Mouse (Mus musculus): ENCODE measurements around the gene Zbtb14. TPM values are rescaled to one million over a fixed set of nuclear protein-coding genes. Genes with fewer than 3 reads are reported as not detected.

Zbtb14 gene
- 32.9 and 33.3 TPM in 2 replicates for polyA plus RNA-seq (2015; fragmentation: Nextera tagmentation; extraction: Ambion mirVana)

GRCm38 (mm10) chr17:69382511-69383100, at the start of gene Zbtb14:
Zbtb14 (plus strand) TSS chr17:69383050.
- WGBS, result under 1% methylated on average over 37 of the region's 72 CpGs
- H3K4me2 ChIP-seq, result peak within 1 kb of the TSS; percentile 85
- H3K27ac ChIP-seq, result peak within 1 kb of the TSS; percentile 100
- peaks cover 9% of the 10 kb centered on the region for H3K36me3 ChIP-seq
- peak within 1 kb of the TSS; percentile 90 for H3K9ac ChIP-seq
- peaks cover 19% of the 10 kb centered on the region for H3K4me1 ChIP-seq (replicated peaks)
- peak within 1 kb of the TSS; percentile 81 for H3K4me3 ChIP-seq
- no peaks in the 10 kb centered on the region for H3K27me3 ChIP-seq
- H3K9me3 ChIP-seq, result no peaks in the 10 kb centered on the region
- ATAC-seq (ENCODE audit: low FRiP score), result peak; percentile 91

- ATAC-seq (ENCODE audit: low FRiP score), result no peak
- 81% methylated on average over 7 of the region's 7 CpGs for WGBS
These were observed 36.8 kb upstream of the Zbtb14 start for GRCm38 (mm10) chr17:69346056-69346455.

DNA sequence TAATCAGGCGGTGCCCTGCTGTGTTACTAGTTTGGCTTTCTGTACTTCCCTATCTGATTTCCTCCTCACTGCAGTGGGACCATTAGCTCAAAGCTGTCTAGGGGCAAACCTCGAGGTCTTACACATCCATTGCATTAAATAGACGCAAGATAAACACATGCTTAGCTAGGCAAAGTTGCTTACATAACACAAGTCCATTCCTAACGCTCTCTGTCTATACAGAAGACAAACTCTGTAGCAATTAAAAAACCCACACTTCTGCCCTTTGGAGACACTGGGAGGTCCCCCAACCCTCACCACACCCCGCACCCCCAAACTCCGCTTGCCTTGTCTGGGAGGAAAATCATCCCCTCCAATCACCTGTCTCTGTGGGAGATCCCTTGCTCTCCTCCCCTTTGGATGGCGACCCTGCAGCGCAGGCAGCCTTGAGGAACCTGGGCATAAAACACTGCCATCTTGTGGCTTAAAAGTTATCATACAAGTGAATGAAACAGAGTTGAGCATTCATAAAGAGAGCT, 33.8 kb upstream of the Zbtb14 start:
- Histone ChIP-seq H3K27me3 (no peaks in the 10 kb centered on the region), H3K36me3 (no peaks in the 10 kb centered on the region), H3K4me3 (no peak overlapping the region), H3K4me1 (replicated peaks) (no peaks in the 10 kb centered on the region), H3K9me3 (no peaks in the 10 kb centered on the region), H3K9ac (no peak overlapping the region), H3K4me2 (0 out of 2 replicates have a peak overlapping the region, but pooled peaks have one; percentile 23), H3K27ac (no peak overlapping the region)
- 30% methylated on average over 8 of the region's 8 CpGs for WGBS
- peak; percentile 78; the same call in 1 of the 2 replicates for ATAC-seq (ENCODE audit: low FRiP score)

More at GRCm38 (mm10) chr17:69346056-69346455, 36.8 kb upstream of the Zbtb14 start:
- Histone ChIP-seq H3K27me3 (no peaks in the 10 kb centered on the region), H3K9ac (no peak overlapping the region), H3K4me3 (no peak overlapping the region), H3K4me2 (no peak overlapping the region), H3K9me3 (no peaks in the 10 kb centered on the region), H3K27ac (no peak overlapping the region), H3K4me1 (replicated peaks) (no peaks in the 10 kb centered on the region), H3K36me3 (no peaks in the 10 kb centered on the region)

DNA sequence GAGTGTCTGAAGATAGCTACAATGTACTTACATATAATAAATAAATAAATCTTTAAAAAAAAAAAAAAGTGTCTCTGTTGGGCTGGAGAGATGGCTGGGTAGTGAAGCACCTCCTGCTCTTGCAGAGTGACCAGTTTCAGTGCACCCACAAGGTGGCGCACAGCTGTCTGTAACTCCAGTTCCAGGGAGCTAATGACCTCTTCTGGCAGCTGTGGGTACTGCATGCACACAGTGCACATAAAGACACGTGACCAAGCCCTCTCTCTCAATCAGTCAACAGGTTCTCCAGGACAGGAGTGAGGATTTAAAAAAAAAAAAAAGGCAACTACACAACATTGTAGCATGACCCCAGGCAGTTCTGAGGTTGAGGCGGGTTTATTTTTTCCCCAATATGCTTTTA, 17.8 kb upstream of the Zbtb14 start:
- H3K27me3 ChIP-seq, result no peaks in the 10 kb centered on the region
- H3K9me3 ChIP-seq, result no peaks in the 10 kb centered on the region
- H3K4me2 ChIP-seq, result no peak overlapping the region
- H3K36me3 ChIP-seq, result no peaks in the 10 kb centered on the region
- no peak for ATAC-seq (ENCODE audit: low FRiP score)
- no peak overlapping the region for H3K9ac ChIP-seq
- no peak overlapping the region for H3K27ac ChIP-seq
- H3K4me1 ChIP-seq (replicated peaks), result no peaks in the 10 kb centered on the region
- H3K4me3 ChIP-seq, result no peak overlapping the region
- WGBS, result 89% methylated on average over 3 of the region's 3 CpGs

DNA sequence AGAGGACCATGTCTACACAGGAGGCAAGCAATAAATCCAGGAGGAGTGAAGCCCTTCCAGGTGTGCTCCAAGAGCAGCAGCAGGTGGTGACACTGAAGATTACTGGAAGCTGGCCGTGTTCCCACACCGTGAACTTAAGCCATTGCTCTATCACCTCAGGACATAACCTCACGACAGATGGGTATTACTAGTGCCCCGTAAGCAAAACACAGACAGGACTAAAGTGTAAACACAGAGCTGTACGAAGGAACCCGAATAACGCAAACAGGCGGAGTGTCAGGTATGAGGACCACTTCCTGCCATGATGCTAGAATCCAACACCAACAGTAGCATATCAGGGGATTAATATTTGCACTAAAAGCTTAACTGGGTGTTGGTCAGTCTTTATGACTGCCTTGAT, 2.0 kb upstream of the Zbtb14 start:
- no peaks in the 10 kb centered on the region for H3K9me3 ChIP-seq
- H3K4me2 ChIP-seq, result no peak overlapping the region
- no peak overlapping the region for H3K9ac ChIP-seq
- H3K27me3 ChIP-seq, result no peaks in the 10 kb centered on the region
- no peak overlapping the region for H3K27ac ChIP-seq
- peaks cover 19% of the 10 kb centered on the region for H3K4me1 ChIP-seq (replicated peaks)
- ATAC-seq (ENCODE audit: low FRiP score), result no peak
- H3K4me3 ChIP-seq, result no peak overlapping the region
- no peaks in the 10 kb centered on the region for H3K36me3 ChIP-seq
- 93% methylated on average over 8 of the region's 8 CpGs for WGBS

DNA sequence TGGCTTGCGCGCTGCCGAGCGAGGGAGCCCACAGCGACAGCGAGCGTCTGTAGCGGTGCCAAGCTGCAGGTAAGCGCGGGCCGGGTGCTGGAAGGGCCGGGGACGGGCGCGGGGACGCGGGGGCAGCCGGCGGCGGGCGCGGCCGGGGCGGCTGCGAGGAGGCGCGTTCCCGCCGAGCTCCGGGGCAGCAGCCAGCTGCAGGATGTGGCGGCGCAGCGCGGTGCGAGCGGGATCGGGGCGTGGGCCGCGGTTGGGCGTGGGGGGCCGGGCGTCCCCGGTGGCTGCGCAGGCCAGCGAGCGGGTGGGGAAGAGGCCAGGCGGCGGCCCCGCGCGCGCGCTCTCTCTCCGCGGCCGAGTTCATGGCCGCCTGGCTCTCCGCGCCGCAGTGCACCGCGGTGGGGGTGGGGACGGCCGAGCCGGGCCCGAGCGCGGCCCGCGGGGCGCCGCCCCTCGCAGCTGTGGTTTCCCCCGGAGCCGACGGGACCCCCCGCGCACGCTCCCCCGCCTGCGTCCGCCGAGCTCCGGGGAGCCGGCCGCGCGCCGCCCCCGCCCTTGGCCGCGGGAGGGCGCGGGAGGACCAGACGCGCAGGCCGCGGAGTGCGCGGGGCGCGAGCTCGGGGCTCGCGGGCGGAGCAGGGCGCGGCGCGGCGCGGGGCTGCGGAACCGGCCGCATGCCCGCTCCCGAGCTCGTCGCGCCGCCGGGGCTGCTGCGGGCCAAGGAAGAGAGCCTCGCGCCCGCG, 521 bp downstream of the Zbtb14 start:
- peak; percentile 76 for ATAC-seq (ENCODE audit: low FRiP score)
- no peaks in the 10 kb centered on the region for H3K9me3 ChIP-seq
- WGBS, result under 1% methylated on average over 45 of the region's 128 CpGs

GRCm38 (mm10) chr17:69383941-69384665, 1.3 kb downstream of the Zbtb14 start:
- Histone ChIP-seq H3K9ac (peak overlapping the region; percentile 90), H3K9me3 (no peaks in the 10 kb centered on the region), H3K4me2 (peak overlapping the region; percentile 85), H3K27me3 (no peaks in the 10 kb centered on the region), H3K4me3 (peak overlapping the region; percentile 81), H3K36me3 (peaks cover 18% of the 10 kb centered on the region), H3K27ac (peak overlapping the region; percentile 100), H3K4me1 (replicated peaks) (peaks cover 19% of the 10 kb centered on the region)
- ATAC-seq (ENCODE audit: low FRiP score), result peak; percentile 40
- under 1% methylated on average over 37 of the region's 37 CpGs for WGBS

More for the DNA sequence above, 521 bp downstream of the Zbtb14 start:
- peak overlapping the region; percentile 81 for H3K4me3 ChIP-seq
- peaks cover 17% of the 10 kb centered on the region for H3K36me3 ChIP-seq
- H3K27me3 ChIP-seq, result no peaks in the 10 kb centered on the region
- H3K4me2 ChIP-seq, result peak overlapping the region; percentile 85
- peak overlapping the region; percentile 100 for H3K27ac ChIP-seq
- peaks cover 19% of the 10 kb centered on the region for H3K4me1 ChIP-seq (replicated peaks)
- H3K9ac ChIP-seq, result peak overlapping the region; percentile 90

DNA sequence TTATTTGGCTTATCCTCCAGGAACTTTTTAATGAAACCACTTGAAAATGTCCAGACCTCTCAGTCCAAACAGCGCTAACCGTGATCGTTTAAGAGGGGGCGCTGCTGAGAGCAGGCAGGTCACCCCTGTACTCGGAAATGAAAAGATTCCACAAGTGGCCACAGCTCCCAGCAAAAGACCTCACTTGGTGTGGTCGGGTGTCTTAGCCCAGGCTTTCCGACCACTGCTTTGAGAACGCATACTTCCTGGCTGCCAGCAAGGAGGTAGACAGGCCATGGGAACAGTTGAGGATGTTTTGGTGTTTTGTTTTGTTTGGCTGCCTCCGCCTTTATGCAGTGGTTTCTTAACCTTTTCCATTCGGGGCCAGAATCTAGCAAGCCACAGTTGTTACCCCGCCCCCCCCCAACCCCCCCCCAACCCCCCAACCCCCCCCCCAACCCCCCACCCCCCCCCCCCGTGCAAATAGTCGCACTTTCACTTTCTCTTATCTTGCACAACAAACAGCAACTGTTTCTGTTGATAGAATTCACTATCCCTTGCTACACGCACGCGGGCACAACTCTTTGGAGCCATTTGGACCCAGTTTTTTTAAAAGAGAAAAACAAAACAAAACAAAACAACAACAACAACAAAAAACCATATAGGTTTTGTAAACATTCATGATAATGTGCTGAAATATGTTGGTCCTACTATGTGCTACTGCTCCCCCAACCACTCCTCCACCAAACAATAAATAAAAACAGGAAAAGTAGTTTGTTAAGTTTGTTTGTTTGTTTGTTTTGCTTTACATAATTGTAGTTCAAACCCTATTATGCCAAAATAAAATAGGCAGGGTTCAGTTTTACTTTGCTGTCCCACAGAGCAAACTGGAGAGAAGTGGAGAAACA, 13.5 kb downstream of the Zbtb14 start:
- H3K4me3 ChIP-seq, result no peak overlapping the region
- H3K9ac ChIP-seq, result no peak overlapping the region
- no peak overlapping the region for H3K4me2 ChIP-seq
- H3K4me1 ChIP-seq (replicated peaks), result no peaks in the 10 kb centered on the region
- no peaks in the 10 kb centered on the region for H3K9me3 ChIP-seq
- no peak for ATAC-seq (ENCODE audit: low FRiP score)
- peaks cover 2% of the 10 kb centered on the region for H3K36me3 ChIP-seq
- no peak overlapping the region for H3K27ac ChIP-seq
- H3K27me3 ChIP-seq, result no peaks in the 10 kb centered on the region
- 50% methylated on average over 13 of the region's 16 CpGs for WGBS

DNA sequence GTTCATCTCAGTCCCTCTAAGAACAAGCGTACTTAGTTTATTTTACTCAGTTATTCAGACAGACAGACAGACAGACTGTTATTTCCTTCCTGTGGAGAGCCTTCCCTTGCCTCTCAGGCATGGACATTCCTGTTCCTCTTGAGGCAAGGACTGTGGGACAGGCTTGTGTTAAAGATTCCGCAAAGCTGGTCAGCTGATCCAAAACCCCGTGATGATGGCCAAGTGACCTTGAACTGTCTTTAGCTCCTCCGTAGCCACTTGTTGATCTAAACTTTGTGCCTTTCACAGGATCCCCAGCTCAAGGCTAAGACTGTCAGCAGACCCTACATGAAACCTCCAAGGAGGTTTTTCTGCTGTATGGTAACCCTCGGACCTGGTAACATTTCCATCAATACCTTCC, 14.3 kb downstream of the Zbtb14 start:
- no peak overlapping the region for H3K4me2 ChIP-seq
- no peak for ATAC-seq (ENCODE audit: low FRiP score)
- H3K36me3 ChIP-seq, result no peaks in the 10 kb centered on the region; the same call in 1 of the 2 replicates
- H3K9me3 ChIP-seq, result no peaks in the 10 kb centered on the region
- WGBS, result 82% methylated on average over 5 of the region's 5 CpGs
- H3K4me3 ChIP-seq, result no peak overlapping the region
- no peaks in the 10 kb centered on the region for H3K4me1 ChIP-seq (replicated peaks)
- no peak overlapping the region for H3K27ac ChIP-seq
- no peak overlapping the region for H3K9ac ChIP-seq
- H3K27me3 ChIP-seq, result no peaks in the 10 kb centered on the region

DNA sequence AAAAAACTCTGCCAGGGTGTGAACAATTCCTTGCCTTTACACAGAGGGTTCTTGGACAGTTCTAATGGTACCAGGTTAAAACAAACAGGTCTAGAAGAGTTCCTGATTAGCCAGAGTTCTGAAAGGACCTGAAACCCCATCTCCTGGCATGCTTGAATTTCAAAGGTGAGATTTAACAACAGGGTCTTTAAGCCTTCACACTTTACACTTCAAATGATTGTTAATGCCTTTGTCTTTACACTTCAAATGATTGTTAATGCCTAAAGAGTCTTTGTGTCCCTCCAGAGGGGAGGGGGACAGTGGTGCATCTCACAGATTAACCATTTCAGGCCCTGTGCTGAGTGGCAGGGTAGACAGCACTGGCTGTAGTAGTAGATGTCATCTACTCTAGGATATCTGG, 15.2 kb downstream of the Zbtb14 start:
- H3K9ac ChIP-seq, result no peak overlapping the region
- no peaks in the 10 kb centered on the region; the same call in 1 of the 2 replicates for H3K36me3 ChIP-seq
- ATAC-seq (ENCODE audit: low FRiP score), result no peak
- no peak overlapping the region for H3K27ac ChIP-seq
- H3K4me2 ChIP-seq, result no peak overlapping the region
- H3K4me1 ChIP-seq (replicated peaks), result no peaks in the 10 kb centered on the region
- H3K4me3 ChIP-seq, result no peak overlapping the region
- H3K9me3 ChIP-seq, result no peaks in the 10 kb centered on the region
- H3K27me3 ChIP-seq, result no peaks in the 10 kb centered on the region

DNA sequence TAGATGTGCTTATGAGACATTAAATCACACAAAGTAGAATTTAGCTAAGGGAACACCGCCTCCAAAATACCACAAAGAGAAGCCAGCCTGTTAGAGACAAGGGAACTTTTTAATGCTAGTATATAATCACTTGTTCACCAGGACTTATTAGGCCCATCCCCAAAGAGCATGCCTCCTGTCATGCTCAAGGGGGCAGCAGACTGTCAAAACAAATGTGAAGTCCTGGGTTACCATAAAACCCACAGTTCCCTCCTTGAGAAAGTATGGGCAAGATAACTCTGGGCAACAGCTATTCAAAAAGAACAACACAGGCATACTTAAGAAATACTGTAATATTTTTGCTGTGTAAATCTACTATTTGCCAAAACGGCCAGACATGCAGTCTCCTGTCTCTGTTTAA, 18.3 kb downstream of the Zbtb14 start:
- Histone ChIP-seq H3K36me3 (no peaks in the 10 kb centered on the region), H3K4me3 (no peak overlapping the region), H3K27me3 (no peaks in the 10 kb centered on the region), H3K9me3 (no peaks in the 10 kb centered on the region), H3K9ac (no peak overlapping the region), H3K4me1 (replicated peaks) (no peaks in the 10 kb centered on the region), H3K4me2 (no peak overlapping the region), H3K27ac (no peak overlapping the region)
- WGBS, result 81% methylated on average over 2 of the region's 2 CpGs
- no peak for ATAC-seq (ENCODE audit: low FRiP score)

All from hindbrain, embryonic 13.5 days (tissue).